Mouse (Mus musculus) cerebellum, postnatal 14 days (tissue): ENCODE measurements around the gene Tmem132e.

Experiments
- DNase-seq, 2 experiments: peaks; one replicate each; pipeline ENCODE4 v3.0.0; 2021; ENCODE audit warnings: mixed read lengths in 2 of 2

Tmem132e gene

GRCm38 (mm10) chr11:82388371-82389313 lies at the start of gene Tmem132e:
Tmem132e (plus strand) TSS chr11:82388900.
- DNase-seq, result peak; percentile 66 to 68

- DNase-seq, result peak; percentile 2 to 17
These were observed 48.7 kb upstream of the Tmem132e start for GRCm38 (mm10) chr11:82339921-82340401.

GRCm38 (mm10) chr11:82340416-82340815 lies 48.3 kb upstream of the Tmem132e start:
- peak; percentile 13 to 19 for DNase-seq

GRCm38 (mm10) chr11:82340900-82341299 lies 47.8 kb upstream of the Tmem132e start:
- peak in 1 of 2 experiments; percentile 3 for DNase-seq

- DNase-seq, result no peak
These were observed 37.7 kb upstream of the Tmem132e start for GRCm38 (mm10) chr11:82351039-82351438.

- no peak for DNase-seq
These were observed 18.5 kb upstream of the Tmem132e start for GRCm38 (mm10) chr11:82370151-82370550.

GRCm38 (mm10) chr11:82371577-82371976 lies 17.1 kb upstream of the Tmem132e start:
- no peak for DNase-seq

- peak; percentile 54 to 78 for DNase-seq
These were observed 8.0 kb upstream of the Tmem132e start for GRCm38 (mm10) chr11:82380606-82381202.

GRCm38 (mm10) chr11:82386970-82387540 lies 1.6 kb upstream of the Tmem132e start:
- peak; percentile 88 to 89 for DNase-seq

- DNase-seq, result peak; percentile 61 to 68
These were observed 874 bp upstream of the Tmem132e start for GRCm38 (mm10) chr11:82387711-82388341.

- DNase-seq, result peak; percentile 59 to 65
These were observed 944 bp downstream of the Tmem132e start for GRCm38 (mm10) chr11:82389396-82390291.

GRCm38 (mm10) chr11:82392341-82392740 lies 3.6 kb downstream of the Tmem132e start:
- peak; percentile 71 to 75 for DNase-seq

- peak; percentile 50 to 74 for DNase-seq
These were observed 10.9 kb downstream of the Tmem132e start for GRCm38 (mm10) chr11:82399621-82400020.

GRCm38 (mm10) chr11:82405641-82406040 lies 16.9 kb downstream of the Tmem132e start:
- DNase-seq, result no peak

GRCm38 (mm10) chr11:82406358-82407221 lies 17.9 kb downstream of the Tmem132e start:
- DNase-seq, result no peak

GRCm38 (mm10) chr11:82412496-82412895 lies 23.8 kb downstream of the Tmem132e start:
- no peak for DNase-seq

- DNase-seq, result no peak
These were observed 29.8 kb downstream of the Tmem132e start for GRCm38 (mm10) chr11:82418337-82419041.

GRCm38 (mm10) chr11:82421909-82422308 lies 33.2 kb downstream of the Tmem132e start:
- DNase-seq, result peak; percentile 29 to 35

- DNase-seq, result no peak
These were observed 34.8 kb downstream of the Tmem132e start for GRCm38 (mm10) chr11:82423521-82423920.

- no peak for DNase-seq
These were observed 40.1 kb downstream of the Tmem132e start for GRCm38 (mm10) chr11:82428801-82429200.
